ENCODE assay signal across 28 mouse cellular contexts in the genomic region with DNA sequence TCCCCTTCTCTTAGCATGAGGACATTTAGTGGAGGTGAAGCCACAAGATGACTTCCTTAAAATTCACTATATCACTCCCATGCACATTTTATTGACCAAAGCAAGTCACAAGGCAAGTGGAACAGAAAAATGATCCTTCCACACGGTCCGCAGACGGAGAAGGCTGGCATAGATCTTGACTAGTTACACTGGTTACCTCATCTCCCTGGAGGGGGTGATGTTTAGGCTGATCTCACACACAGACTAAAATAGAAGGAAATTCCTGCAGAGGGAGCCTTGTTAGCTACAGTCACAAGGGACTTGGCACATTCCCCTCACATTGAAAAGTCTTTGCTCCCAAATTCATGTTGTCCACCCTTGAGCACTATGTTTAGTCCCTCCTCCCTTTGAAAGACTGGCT.
DNase-seq lines count a peak whose midpoint lies in the region; ATAC-seq lines count a peak whose summit lies in the region.
"Had no signal": no experiment of that assay in that cellular context is flagged by ENCODE, and none has a peak within 500 bp of the region (broad histone marks: within the 10 kb centered on the region; RNA-seq: fewer than 3 reads in every experiment).

No protein-coding gene starts in this region.

- H3K36me3 ChIP-seq in midbrain, embryonic 11.5 days (ENCODE audit: control insufficient read depth, insufficient read depth, low read length) = no peaks in the 10 kb centered on the region
- H3K36me3 ChIP-seq in midbrain, embryonic 13.5 days = no peaks in the 10 kb centered on the region
- H3K36me3 ChIP-seq in hindbrain, embryonic 12.5 days = no peaks in the 10 kb centered on the region
- H3K36me3 ChIP-seq: heart, embryonic 10.5 days; heart, embryonic 15.5 days; intestine, embryonic 15.5 days; limb, embryonic 13.5 days; midbrain, embryonic 10.5 days; neural tube, embryonic 12.5 days had no signal

- no peaks in the 10 kb centered on the region for H3K9me3 ChIP-seq in midbrain, embryonic 11.5 days (ENCODE audit: control insufficient read depth, low read length)
- no peaks in the 10 kb centered on the region for H3K9me3 ChIP-seq in midbrain, embryonic 13.5 days
- no peaks in the 10 kb centered on the region for H3K9me3 ChIP-seq in hindbrain, embryonic 12.5 days (replicated peaks)
- H3K9me3 ChIP-seq: heart, embryonic 10.5 days; heart, embryonic 15.5 days; intestine, embryonic 15.5 days; limb, embryonic 13.5 days; midbrain, embryonic 10.5 days; neural tube, embryonic 12.5 days had no signal

- peaks cover 8% of the 10 kb centered on the region for H3K4me1 ChIP-seq in midbrain, embryonic 11.5 days (ENCODE audit: control insufficient read depth, insufficient read depth, low read length)
- peaks cover 14% of the 10 kb centered on the region; the same call in 1 of the 2 replicates for H3K4me1 ChIP-seq in midbrain, embryonic 13.5 days (replicated peaks)
- H3K4me1 ChIP-seq in hindbrain, embryonic 12.5 days = no peaks in the 10 kb centered on the region

- peaks cover 8% of the 10 kb centered on the region for H3K27me3 ChIP-seq in midbrain, embryonic 11.5 days (ENCODE audit: control insufficient read depth, insufficient read depth, low read length)
- peaks cover 17% of the 10 kb centered on the region for H3K27me3 ChIP-seq in midbrain, embryonic 13.5 days
- peaks cover 43% of the 10 kb centered on the region for H3K27me3 ChIP-seq in hindbrain, embryonic 12.5 days

- no peak overlapping the region for H3K27ac ChIP-seq in midbrain, embryonic 11.5 days (ENCODE audit: low read depth, low read length)
- no peak overlapping the region for H3K27ac ChIP-seq in midbrain, embryonic 13.5 days
- no peak overlapping the region for H3K27ac ChIP-seq in hindbrain, embryonic 12.5 days
- H3K27ac ChIP-seq: heart, embryonic 10.5 days; heart, embryonic 15.5 days; hindbrain, postnatal 0 days; intestine, embryonic 15.5 days; left cerebral cortex, adult 2 months; limb, embryonic 13.5 days; macrophage; midbrain, embryonic 10.5 days; neural tube, embryonic 12.5 days had no signal

- no peak overlapping the region for H3K9ac ChIP-seq in midbrain, embryonic 11.5 days (ENCODE audit: low read length)
- H3K9ac ChIP-seq in midbrain, embryonic 13.5 days (replicated peaks) = no peak overlapping the region
- H3K9ac ChIP-seq in hindbrain, embryonic 12.5 days = no peak overlapping the region
- H3K9ac ChIP-seq: heart, embryonic 15.5 days; intestine, embryonic 15.5 days; limb, embryonic 13.5 days; neural tube, embryonic 12.5 days had no signal

- DNase-seq in cerebellum, adult 11 months = no peak
- DNase-seq in midbrain, embryonic 11.5 days (ENCODE audit: low spot score, missing footprints) = peak; percentile 41
- peak; percentile 71 for DNase-seq in cerebellum, adult 9-11 months
- no peak for DNase-seq in kidney, postnatal 36 days
- no peak for DNase-seq in urinary bladder, postnatal 4 days (ENCODE audit: low spot score in 2 of 2)
- DNase-seq: adrenal gland, postnatal 10 days; gastrocnemius, postnatal 25 days; heart, adult 11 months; kidney, adult 8-10 months; kidney, postnatal 10 days; right cerebral cortex, postnatal 4 days; thymus, postnatal 4 days had no signal

- ATAC-seq in cerebellum, adult (ENCODE audit: insufficient number of reproducible peaks, low FRiP score, low TSS enrichment) = peak; percentile 45
- no peak for ATAC-seq in midbrain, embryonic 11.5 days (ENCODE audit: low FRiP score)
- no peak for ATAC-seq in midbrain, embryonic 13.5 days
- ATAC-seq in hindbrain, embryonic 12.5 days (ENCODE audit: low FRiP score) = no peak
- ATAC-seq: hindbrain, postnatal 0 days; intestine, embryonic 15.5 days; Patski had no signal

- H3K4me3 ChIP-seq in midbrain, embryonic 11.5 days (ENCODE audit: low read depth, low read length) = no peak overlapping the region
- no peak overlapping the region for H3K4me3 ChIP-seq in midbrain, embryonic 13.5 days (replicated peaks)
- H3K4me3 ChIP-seq in hindbrain, embryonic 12.5 days = no peak overlapping the region
- H3K4me3 ChIP-seq: erythroblast, embryonic 14.5 days; heart, embryonic 10.5 days; heart, embryonic 15.5 days; intestine, embryonic 15.5 days; left cerebral cortex, adult 2 months; limb, embryonic 13.5 days; midbrain, embryonic 10.5 days; myocyte; neural tube, embryonic 12.5 days had no signal

- 88% methylated on average over 3 of the region's 3 CpGs for WGBS in midbrain, embryonic 11.5 days
- 93% methylated on average over 3 of the region's 3 CpGs for WGBS in midbrain, embryonic 13.5 days
- 74% methylated on average over 3 of the region's 3 CpGs for WGBS in hindbrain, embryonic 12.5 days

- H3K4me2 ChIP-seq in midbrain, embryonic 11.5 days = no peak overlapping the region
- no peak overlapping the region for H3K4me2 ChIP-seq in midbrain, embryonic 13.5 days (replicated peaks)
- no peak overlapping the region for H3K4me2 ChIP-seq in hindbrain, embryonic 12.5 days (replicated peaks)
- H3K4me2 ChIP-seq: heart, embryonic 15.5 days; intestine, embryonic 15.5 days; limb, embryonic 13.5 days; liver, embryonic 11.5 days; neural tube, embryonic 12.5 days had no signal

Comparison
In these comparisons a context has a peak if more than half of its experiments do, and no peak if none do; other contexts are left out.
1. DNase-seq: peak in midbrain, embryonic 11.5 days (single experiment) and cerebellum, adult 9-11 months (single experiment); none in cerebellum, adult 11 months (single experiment), kidney, postnatal 36 days (0 of 2) and urinary bladder, postnatal 4 days (0 of 2).